Mouse (Mus musculus): ENCODE data around the gene Prex1. TPM values are rescaled to one million over a fixed set of nuclear protein-coding genes. Genes with fewer than 3 reads are reported as not detected.

Prex1 gene
- 144 TPM for polyA plus RNA-seq (2017; shearing (Covaris generic))

DNA sequence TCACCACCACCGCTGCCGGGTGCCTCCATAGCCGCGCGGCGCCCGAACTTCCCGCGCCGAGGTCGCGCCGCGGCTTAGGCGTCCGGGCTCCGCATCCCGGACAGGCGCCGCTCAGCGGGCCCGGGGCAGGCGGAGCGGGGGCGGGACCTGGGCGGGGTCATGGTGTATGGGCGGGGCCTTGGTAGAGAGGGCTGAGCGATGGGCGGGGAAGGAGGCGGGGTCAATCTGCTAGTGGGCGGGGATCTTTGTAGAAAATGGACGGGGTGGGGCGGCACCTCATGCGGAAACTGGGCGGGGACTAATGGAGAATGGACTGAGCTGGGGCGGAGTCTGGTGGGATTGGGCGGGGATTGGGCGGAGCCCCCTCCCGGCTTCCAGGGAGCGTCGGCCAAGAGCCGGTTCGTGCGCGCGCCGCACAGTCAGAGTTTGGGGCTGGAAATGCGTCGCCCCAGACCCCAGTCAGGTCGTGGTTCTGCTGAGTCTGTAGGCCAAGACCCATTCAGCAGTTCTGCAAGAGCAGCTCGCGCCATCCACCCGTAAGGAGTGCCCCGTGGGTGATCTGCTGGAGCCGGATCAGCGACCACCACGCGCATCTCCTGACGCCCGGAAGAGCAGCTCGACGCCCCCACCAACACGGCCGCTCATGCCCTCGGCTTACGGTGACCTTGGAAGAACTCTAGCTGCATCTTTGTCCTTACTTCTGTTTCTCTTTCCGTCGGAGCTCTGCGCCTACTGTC lies at the start of gene Prex1:
Gene Prex1, minus strand, starts transcription at position 143 of the 737 bp plus-strand sequence.

Other genes starting within 250 kb of the Prex1 start
- 11.9 TPM for gene Trp53rkb, start 78.7 kb upstream of the Prex1 start, polyA plus RNA-seq (2017; shearing (Covaris generic))
- 20.4 TPM for gene Arfgef2, start 91.8 kb upstream of the Prex1 start, polyA plus RNA-seq (2017; shearing (Covaris generic))
- 72.8 TPM for gene Cse1l, start 192.2 kb upstream of the Prex1 start, polyA plus RNA-seq (2017; shearing (Covaris generic))

Data from CD4-positive, CD25-positive, alpha-beta regulatory T cell (primary cell).